Comparison of ENCODE assay signal across 9 mouse cellular contexts in genomic region chr11:107129641-107130040, GRCm38 (mm10). TPM values are rescaled to one million over a fixed set of nuclear protein-coding genes. Genes with fewer than 3 reads are reported as not detected.
DNase-seq lines count a peak whose midpoint lies in the region; ATAC-seq and TF ChIP-seq lines count a peak whose summit lies in the region.
"Had no signal": no experiment of that assay in that cellular context is flagged by ENCODE, and none has a peak within 500 bp of the region (broad histone marks: within the 10 kb centered on the region; RNA-seq: fewer than 3 reads in every experiment).

No protein-coding gene starts in this region.

- 0 out of 2 replicates have a peak overlapping the region, but pooled peaks have one; percentile 98 for H3K9ac ChIP-seq in neural tube, embryonic 13.5 days

- no peak for ATAC-seq in neural tube, embryonic 13.5 days (ENCODE audit: low read depth)

- TF ChIP-seq CTCF in layer of hippocampus, adult 2 months (conservative IDR thresholded peaks at IDR 0.05) = no peak
- no peak for TF ChIP-seq CTCF in embryonic fibroblast, embryonic 13.5 days (IDR thresholded peaks at IDR 0.05; ENCODE audit: borderline replicate concordance, insufficient read depth, low read length)

- H3K27me3 ChIP-seq in limb, embryonic 10.5 days (ENCODE audit: low read depth, poor library complexity, severe bottlenecking) = no peaks in the 10 kb centered on the region
- no peaks in the 10 kb centered on the region for H3K27me3 ChIP-seq in neural tube, embryonic 13.5 days

- no peak overlapping the region for H3K27ac ChIP-seq in layer of hippocampus, adult 2 months
- no peak overlapping the region for H3K27ac ChIP-seq in embryonic fibroblast, embryonic 13.5 days (ENCODE audit: insufficient read depth, low read length)
- no peak overlapping the region for H3K27ac ChIP-seq in limb, embryonic 10.5 days
- no peak overlapping the region for H3K27ac ChIP-seq in neural tube, embryonic 13.5 days (replicated peaks)

- no peak for TF ChIP-seq POLR2A in embryonic fibroblast, embryonic 13.5 days (IDR thresholded peaks at IDR 0.05; ENCODE audit: low read depth, low read length)

- H3K4me2 ChIP-seq in neural tube, embryonic 13.5 days = peak overlapping the region; percentile 95

- no peaks in the 10 kb centered on the region; the same call in 1 of the 2 replicates for H3K4me1 ChIP-seq in embryonic fibroblast, embryonic 13.5 days (ENCODE audit: control insufficient read depth, insufficient read depth, low read length)
- peaks cover 23% of the 10 kb centered on the region for H3K4me1 ChIP-seq in limb, embryonic 10.5 days
- peaks cover 50% of the 10 kb centered on the region for H3K4me1 ChIP-seq in neural tube, embryonic 13.5 days (replicated peaks)

- WGBS in limb, embryonic 10.5 days = 39% methylated on average over 2 of the region's 2 CpGs
- WGBS in neural tube, embryonic 13.5 days = 21% methylated on average over 2 of the region's 2 CpGs

- no peaks in the 10 kb centered on the region for H3K9me3 ChIP-seq in limb, embryonic 10.5 days (replicated peaks)
- H3K9me3 ChIP-seq in neural tube, embryonic 13.5 days = no peaks in the 10 kb centered on the region

- no peak for DNase-seq in layer of hippocampus, adult 2 months (ENCODE audit: low spot score in 2 of 2)
- DNase-seq in layer of hippocampus, adult 11-12 months (ENCODE audit: low spot score) = no peak
- no peak for DNase-seq in limb, embryonic 10.5 days (ENCODE audit: low spot score)
- DNase-seq in layer of hippocampus, adult 8-10 months (ENCODE audit: low spot score in 2 of 2) = no peak
- DNase-seq in retina, postnatal 1 day = no peak
- DNase-seq in right cerebral cortex, postnatal 4 days = no peak
- DNase-seq: kidney, postnatal 25 days had no signal

- peak overlapping the region; percentile 89 for H3K4me3 ChIP-seq in layer of hippocampus, adult 2 months
- peak overlapping the region; percentile 28 for H3K4me3 ChIP-seq in embryonic fibroblast, embryonic 13.5 days (ENCODE audit: insufficient read depth, low read length)
- peak overlapping the region; percentile 92 for H3K4me3 ChIP-seq in limb, embryonic 10.5 days
- H3K4me3 ChIP-seq in neural tube, embryonic 13.5 days = peak overlapping the region; percentile 90

- peaks cover 14% of the 10 kb centered on the region for H3K36me3 ChIP-seq in limb, embryonic 10.5 days
- H3K36me3 ChIP-seq in neural tube, embryonic 13.5 days = no peaks in the 10 kb centered on the region

RNA-seq across cellular contexts. Expression of gene Bptf, which starts 2.3 kb away (rescaled TPM):
- total RNA-seq in layer of hippocampus, adult 2 months (2021) = 10 to 100 TPM; 69.3 to 76.2 TPM
- polyA plus RNA-seq in embryonic fibroblast, embryonic 13.5 days (2011; ENCODE audit: insufficient read length, low read depth, missing spikeins) = 49.4 and 50.2 TPM in 2 replicates
- polyA plus RNA-seq in limb, embryonic 10.5 days (2016; fragmentation: Nextera tagmentation; extraction: Ambion mirVana) = 33.8 and 38.8 TPM in 2 replicates
- polyA plus RNA-seq in neural tube, embryonic 13.5 days (2015; fragmentation: Nextera tagmentation; extraction: Ambion mirVana) = 28.7 and 34.1 TPM in 2 replicates
- total RNA-seq in layer of hippocampus, adult 8-10 months (2022) = 10 to 100 TPM; 65.3 to 83.4 (median 77.4) TPM

RNA-seq across cellular contexts. Expression of gene Nol11, which starts 59.5 kb away (rescaled TPM):
- 10 to 100 TPM; 25.9 to 26.4 TPM for total RNA-seq in layer of hippocampus, adult 2 months (2021)
- polyA plus RNA-seq in embryonic fibroblast, embryonic 13.5 days (2011; ENCODE audit: insufficient read length, low read depth, missing spikeins) = 34.8 and 40.6 TPM in 2 replicates
- polyA plus RNA-seq in limb, embryonic 10.5 days (2016; fragmentation: Nextera tagmentation; extraction: Ambion mirVana) = 74.5 and 77.7 TPM in 2 replicates
- 51.7 and 60.6 TPM in 2 replicates for polyA plus RNA-seq in neural tube, embryonic 13.5 days (2015; fragmentation: Nextera tagmentation; extraction: Ambion mirVana)
- total RNA-seq in layer of hippocampus, adult 8-10 months (2022) = 10 to 100 TPM; 25.2 to 30.5 (median 27.1) TPM

Comparison
In these comparisons a context has a peak if more than half of its experiments do, and no peak if none do; other contexts are left out.
1. H3K4me3 ChIP-seq: peak in every context shown above with its lines; median percentile 92 in limb, embryonic 10.5 days; 90 in neural tube, embryonic 13.5 days; 89 in layer of hippocampus, adult 2 months; 28 in embryonic fibroblast, embryonic 13.5 days.